Mouse (Mus musculus): Measurements from ENCODE around the gene Samd4. TPM values are rescaled to one million over a fixed set of nuclear protein-coding genes. Genes with fewer than 3 reads are reported as not detected.

The Samd4 gene
- total RNA-seq, 1 experiment from 2014 or later: 19.7 TPM

DNA sequence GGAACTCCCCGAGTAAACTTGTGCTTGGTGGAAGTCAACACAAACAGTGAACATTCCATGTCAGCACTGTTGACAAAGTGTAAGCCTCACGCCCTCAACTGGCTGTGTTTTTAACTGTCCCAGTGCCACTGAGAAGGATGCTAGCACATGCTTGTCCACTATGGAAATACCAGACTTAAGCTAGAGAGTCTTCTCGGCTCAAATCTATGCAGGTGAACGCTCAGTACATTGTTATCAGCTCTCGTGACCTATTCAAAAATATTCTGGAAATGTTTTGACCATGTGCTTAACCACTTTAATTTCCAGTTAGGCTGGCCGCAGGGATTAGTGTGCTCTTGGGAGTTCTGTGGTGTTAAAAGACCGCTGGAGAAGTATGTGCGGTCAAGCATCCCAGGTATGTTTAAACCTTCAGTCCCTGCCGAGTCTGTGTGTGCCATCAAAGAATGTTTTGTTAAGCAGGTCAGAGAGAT is 73.0 kb downstream of the Samd4 start:
- no peak for DNase-seq

- no peak for DNase-seq
These were observed 73.5 kb downstream of the Samd4 start for GRCm38 (mm10) chr14:46956121-46956520.

- DNase-seq: no peak
These were observed 76.6 kb downstream of the Samd4 start for GRCm38 (mm10) chr14:46959166-46959721.

GRCm38 (mm10) chr14:46959831-46960230 is 77.2 kb downstream of the Samd4 start:
- DNase-seq: no peak

DNA sequence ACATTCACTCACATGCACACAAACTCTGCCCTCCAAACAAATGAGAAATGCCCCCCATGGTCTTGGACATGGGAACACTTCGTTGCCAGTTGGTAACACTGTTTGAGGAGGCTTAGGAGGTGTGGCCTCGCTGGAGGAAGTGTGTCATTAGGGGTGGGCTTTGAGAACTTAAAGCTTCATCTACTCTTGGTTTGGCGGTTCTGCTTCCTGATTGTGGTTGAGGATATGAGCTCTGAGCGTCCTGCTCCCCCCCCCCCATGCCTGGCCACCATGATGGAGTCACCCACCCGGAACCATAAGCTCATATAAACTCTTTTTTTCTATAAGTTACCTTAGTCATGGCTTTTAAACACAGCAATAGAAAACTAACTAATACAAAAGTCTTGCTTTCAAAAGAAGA is 80.2 kb downstream of the Samd4 start:
- no peak for DNase-seq

DNA sequence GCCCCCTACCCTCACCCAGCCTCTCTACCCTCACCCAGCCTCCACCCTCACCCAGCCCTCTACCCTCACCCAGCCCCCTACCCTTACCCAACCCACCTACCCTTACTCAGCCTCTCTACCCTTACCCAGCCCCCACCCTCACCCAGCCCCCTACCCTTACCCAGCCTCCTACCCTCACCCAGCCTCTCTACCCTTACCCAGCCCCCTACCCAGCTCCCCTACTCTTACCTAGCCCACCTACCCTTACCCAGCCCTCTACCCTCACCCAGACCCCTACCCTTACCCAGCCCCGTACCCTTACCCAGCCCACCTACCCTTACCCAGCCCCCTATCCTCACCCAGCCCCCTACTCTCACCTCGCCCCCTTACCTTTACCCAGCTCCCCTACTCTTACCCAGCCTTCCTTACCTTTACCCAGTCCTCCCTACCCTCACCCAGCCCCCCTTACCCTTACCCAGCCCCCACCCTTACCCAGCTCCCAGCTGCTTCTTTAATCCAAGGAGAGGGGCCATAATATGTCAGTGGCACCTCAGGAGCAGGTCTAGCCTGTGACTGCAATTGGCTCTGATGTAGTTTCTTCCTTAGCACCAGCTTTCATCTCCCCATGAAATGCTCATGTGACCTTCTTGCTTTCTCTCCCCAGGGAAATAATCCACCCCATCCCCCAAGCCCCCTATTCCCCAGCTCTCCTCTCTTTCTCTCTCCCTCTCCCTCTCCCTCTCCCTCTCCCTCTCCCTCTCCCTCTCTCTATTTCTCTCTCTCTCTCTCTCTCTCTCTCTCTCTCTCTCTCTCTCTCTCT is 81.6 kb downstream of the Samd4 start:
- DNase-seq: no peak

- DNase-seq: peak; percentile 46
These were observed 83.6 kb downstream of the Samd4 start for GRCm38 (mm10) chr14:46966206-46966605.

GRCm38 (mm10) chr14:46968046-46968445 is 85.4 kb downstream of the Samd4 start:
- DNase-seq: no peak

GRCm38 (mm10) chr14:46970673-46971072 is 88.0 kb downstream of the Samd4 start:
- no peak for DNase-seq

- no peak for DNase-seq
These were observed 89.1 kb downstream of the Samd4 start for GRCm38 (mm10) chr14:46971802-46972201.

GRCm38 (mm10) chr14:46974874-46975273 is 92.2 kb downstream of the Samd4 start:
- DNase-seq: no peak

- DNase-seq: no peak
These were observed 93.3 kb downstream of the Samd4 start for GRCm38 (mm10) chr14:46975969-46976368.

- no peak for DNase-seq
These were observed 94.1 kb downstream of the Samd4 start for GRCm38 (mm10) chr14:46976712-46977111.

DNA sequence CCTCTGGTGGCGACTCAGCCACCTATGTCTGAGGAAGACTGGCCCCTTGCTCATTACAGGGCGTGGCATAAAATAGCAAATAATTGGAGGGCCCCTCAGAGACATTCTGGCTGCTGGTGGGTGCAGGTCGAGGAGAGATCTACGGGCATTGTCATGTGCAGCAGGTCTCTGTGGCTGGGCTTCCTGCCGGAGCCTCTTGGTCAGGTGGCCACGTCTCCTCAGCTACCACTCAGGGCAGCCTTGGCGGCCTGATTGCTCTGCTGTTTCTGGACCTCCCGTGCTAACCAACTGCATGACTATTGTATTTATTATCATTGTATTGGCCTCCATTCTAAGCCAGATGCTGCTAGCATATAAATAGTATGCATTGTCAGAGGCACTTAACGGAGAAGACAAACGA is 95.0 kb downstream of the Samd4 start:
- DNase-seq: no peak

DNA sequence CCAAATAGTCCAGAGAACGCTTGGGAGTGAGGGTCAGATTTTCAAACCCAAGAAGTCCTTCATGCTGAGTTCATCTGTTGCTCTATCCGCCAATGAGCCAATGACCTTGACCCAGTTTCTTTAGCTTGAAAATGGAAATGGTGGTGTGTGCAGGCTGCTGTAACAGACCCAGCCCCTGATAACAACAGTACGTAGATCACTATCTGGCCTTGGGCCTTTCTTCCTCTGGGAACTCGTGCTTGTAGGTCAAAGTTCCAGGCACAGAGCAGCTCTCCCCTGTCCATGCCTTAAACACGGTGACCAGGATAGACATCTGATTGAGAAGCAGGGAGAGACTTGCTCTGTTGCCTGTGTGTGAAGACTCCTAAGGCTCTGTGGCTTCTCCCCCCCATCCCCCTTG is 96.5 kb downstream of the Samd4 start:
- DNase-seq: no peak

DNA sequence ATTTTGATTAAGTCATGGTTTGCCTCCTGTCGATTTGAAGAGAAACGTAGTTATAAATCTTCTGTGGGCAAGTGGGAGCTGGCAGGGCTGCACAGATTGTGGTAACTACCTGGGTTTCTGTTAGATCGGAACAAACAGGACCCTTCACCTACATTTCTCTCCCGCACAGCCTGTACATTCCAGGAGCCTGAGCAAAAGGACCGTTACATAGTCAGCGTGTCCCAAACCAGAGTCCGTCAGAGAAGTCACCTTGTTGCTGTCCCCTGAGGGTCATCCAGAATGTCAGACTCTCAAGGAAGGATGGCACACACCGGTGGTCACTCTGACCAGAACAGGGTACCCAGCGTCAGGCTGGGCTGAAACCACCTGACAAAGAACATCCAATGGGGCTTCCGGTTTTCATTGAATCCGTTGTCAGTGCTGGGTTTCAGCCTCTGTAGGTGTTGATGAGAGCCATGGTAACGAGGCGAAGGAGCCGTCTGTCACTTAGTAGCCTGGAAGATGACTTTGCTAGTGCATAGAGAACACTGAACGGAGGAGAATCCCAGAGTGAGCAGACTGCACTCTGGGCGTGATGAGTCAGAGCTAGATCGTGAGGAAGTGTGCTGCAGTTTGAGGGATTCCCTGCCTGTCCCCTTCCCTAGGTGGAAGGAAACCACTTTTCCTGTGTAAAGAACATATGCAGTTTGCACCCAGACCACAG is 98.2 kb downstream of the Samd4 start:
- DNase-seq: no peak

DNA sequence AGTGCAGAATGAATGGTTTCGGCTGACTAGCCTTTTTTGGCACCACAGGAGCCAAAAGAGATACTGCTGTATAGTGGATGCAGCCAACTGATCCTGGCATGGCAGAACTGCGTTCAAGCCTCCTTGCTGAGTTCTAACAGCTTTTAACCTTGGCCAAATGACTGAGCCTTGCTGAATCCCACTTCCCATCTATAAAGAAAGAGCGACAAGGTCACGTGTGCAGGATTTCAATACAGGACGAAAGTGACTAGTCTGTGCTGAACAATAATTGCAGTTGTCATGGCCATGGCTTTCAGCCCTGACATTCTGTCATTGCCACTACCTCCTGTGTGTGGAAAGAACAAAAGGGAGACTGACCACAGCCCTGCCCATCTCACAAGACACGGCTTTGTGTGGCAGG is 99.5 kb downstream of the Samd4 start:
- DNase-seq: peak; percentile 63

- DNase-seq: no peak
These were observed 102.0 kb downstream of the Samd4 start for GRCm38 (mm10) chr14:46984542-46985125.

DNA sequence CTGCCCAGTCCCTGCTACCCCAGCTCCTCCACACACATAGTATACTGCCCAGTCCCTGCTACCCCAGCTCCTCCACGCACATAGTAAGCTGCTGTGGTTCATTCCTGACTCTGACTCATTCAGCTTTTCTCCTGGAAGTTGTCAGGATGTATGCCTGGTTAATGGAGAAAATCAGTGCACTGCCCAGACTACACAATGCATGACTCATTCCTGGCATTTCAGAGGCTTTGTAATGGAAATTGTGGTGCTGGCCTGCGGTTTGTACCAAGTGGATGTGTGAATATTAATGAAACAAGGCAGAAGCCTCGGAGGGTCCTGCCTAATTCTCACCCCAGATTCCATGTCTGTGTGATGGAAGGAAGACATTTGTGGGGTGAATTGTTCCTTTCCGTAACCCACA is 107.0 kb downstream of the Samd4 start:
- DNase-seq: peak; percentile 31

DNA sequence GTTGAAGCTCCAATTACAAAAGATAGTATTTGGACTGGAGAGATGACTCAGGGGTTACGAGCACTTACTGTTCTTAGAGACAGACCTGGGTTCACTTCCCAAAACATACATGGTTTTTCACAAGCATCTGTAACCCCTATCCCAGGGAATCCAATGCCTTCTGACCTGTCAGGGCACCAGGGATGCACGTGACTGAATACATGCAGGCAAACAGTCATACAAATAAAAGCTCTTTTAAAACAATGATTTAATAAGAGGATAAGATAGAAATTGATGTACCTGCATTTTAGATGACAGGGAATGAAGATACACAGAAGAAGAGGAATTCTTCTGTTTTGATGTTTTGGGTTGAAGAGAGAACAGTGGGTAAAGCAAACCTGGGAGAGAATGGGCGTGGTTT is 107.8 kb downstream of the Samd4 start:
- no peak for DNase-seq

GRCm38 (mm10) chr14:46994704-46995103 is 112.0 kb downstream of the Samd4 start:
- DNase-seq: no peak

DNA sequence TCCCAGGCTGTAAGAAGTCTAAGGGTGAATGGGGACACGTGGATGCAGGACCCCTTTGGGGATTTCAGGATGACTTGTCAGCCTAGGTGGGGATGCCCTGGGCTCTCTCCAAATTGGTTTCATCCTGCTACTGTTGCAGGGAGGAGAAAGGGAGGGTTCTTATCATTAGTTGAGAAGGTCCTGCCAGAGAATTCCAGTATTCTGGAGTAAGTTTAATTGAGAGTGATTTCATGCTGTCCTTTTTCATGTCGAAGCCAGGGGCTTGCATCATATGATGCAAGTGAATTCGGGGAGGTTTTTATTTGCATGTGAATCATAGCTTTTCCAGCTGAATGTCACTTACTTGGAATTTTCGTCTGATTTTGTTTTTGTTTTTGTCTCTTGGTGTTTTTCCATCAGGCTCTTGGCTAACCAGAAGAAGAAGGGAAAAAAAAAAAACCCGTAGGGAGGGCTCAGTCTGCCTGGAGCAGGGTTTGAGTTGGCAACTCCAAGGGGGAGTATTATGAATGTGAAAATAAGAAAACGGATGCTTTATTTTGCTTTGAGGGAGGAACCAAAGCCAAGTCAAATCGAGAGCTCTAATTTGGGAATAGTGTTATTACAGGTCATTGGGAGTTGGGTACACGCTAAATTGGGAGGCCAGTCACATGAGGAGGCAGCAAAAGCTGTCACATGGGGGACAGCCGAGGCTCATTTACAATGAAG is 116.8 kb downstream of the Samd4 start:
- DNase-seq: no peak
